Comparison of ENCODE assay signal across 8 mouse cellular contexts in the genomic region with DNA sequence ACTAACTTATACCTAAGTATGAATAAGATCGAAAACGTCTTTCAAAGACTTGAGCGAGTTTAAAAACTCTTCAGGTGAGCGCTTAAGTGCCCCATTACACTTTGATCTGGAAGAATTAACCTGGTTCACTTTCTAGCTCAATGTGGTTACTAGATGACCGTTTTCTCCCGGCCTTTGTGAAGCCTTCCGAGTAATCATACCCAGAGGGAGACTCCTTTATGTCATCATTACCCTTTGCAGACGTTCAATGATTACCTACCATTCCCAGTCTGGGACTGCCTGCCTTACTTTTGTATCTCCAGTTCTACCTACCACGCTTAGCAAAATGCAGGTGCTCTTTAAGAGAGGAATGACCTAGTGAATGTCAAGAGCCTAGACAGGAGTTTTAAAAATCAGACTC. TPM values are rescaled to one million over a fixed set of nuclear protein-coding genes. Genes with fewer than 3 reads are reported as not detected.
DNase-seq lines count a peak whose midpoint lies in the region; ATAC-seq and TF ChIP-seq lines count a peak whose summit lies in the region.

A gene (plus strand): TSS at position 301 of the 400 bp plus-strand sequence.

- 13% methylated on average over 9 of the region's 9 CpGs for WGBS in kidney, adult 2 months
- whole genome bisulfite sequencing in hindbrain, embryonic 16.5 days: 36% methylated on average over 9 of the region's 9 CpGs
- WGBS in liver, embryonic 14.5 days (ENCODE audit: insufficient replicate concordance): 24% methylated on average over 9 of the region's 9 CpGs

- no peak for TF ChIP-seq CTCF in kidney, adult 2 months (conservative IDR thresholded peaks at IDR 0.05; ENCODE audit: insufficient read depth, insufficient read length, low read depth, low read length)
- TF ChIP-seq CTCF in liver, embryonic 14.5 days (IDR thresholded peaks at IDR 0.05; ENCODE audit: low read depth): no peak

- no peak for TF ChIP-seq POLR2A in kidney, adult 2 months (IDR thresholded peaks at IDR 0.05; ENCODE audit: low read depth, low read length)

- DNase-seq in kidney, adult 2 months: no peak
- no peak for DNase-seq in kidney, adult 18-20 months
- no peak for DNase-seq in adrenal gland, adult 2 months
- DNase-seq in gastrocnemius, adult 18-20 months (ENCODE audit: low spot score): no peak
- DNase-seq in liver, embryonic 14.5 days (ENCODE audit: low read depth in 3 of 3, low spot score in 3 of 3): no peak
- DNase-seq in T-cell, adult 2 months (ENCODE audit: low spot score): no peak
- DNase-seq in right cerebral cortex, postnatal 4 days: no peak

- ATAC-seq in hindbrain, embryonic 16.5 days: no peak
- no peak for ATAC-seq in liver, embryonic 14.5 days (ENCODE audit: insufficient read depth)

- peak within 1 kb of the TSS; percentile 65 for H3K4me3 ChIP-seq in kidney, adult 2 months (ENCODE audit: insufficient read depth, low read depth, low read length)
- H3K4me3 ChIP-seq in hindbrain, embryonic 16.5 days (ENCODE audit: low read length): peak within 1 kb of the TSS; percentile 97
- H3K4me3 ChIP-seq in liver, embryonic 14.5 days (ENCODE audit: insufficient read depth in 1 of 2, low read depth in 2 of 2, low read length in 2 of 2): peak within 1 kb of the TSS; percentile 87 to 89

- H3K27me3 ChIP-seq in kidney, adult 2 months (replicated peaks; ENCODE audit: control insufficient read depth, insufficient read depth, low read length): no peaks in the 10 kb centered on the region
- no peaks in the 10 kb centered on the region for H3K27me3 ChIP-seq in hindbrain, embryonic 16.5 days (replicated peaks; ENCODE audit: control insufficient read depth, insufficient read depth, low read length)
- no peaks in the 10 kb centered on the region for H3K27me3 ChIP-seq in liver, embryonic 14.5 days (ENCODE audit: control insufficient read depth, insufficient read depth, low read length)

- H3K4me1 ChIP-seq in kidney, adult 2 months (ENCODE audit: control insufficient read depth, insufficient read depth, low read length): peaks cover 10% of the 10 kb centered on the region; the same call in 1 of the 2 replicates
- peaks cover 23% of the 10 kb centered on the region for H3K4me1 ChIP-seq in hindbrain, embryonic 16.5 days (ENCODE audit: control insufficient read depth, insufficient read depth, low read depth, low read length)
- H3K4me1 ChIP-seq in liver, embryonic 14.5 days (replicated peaks; ENCODE audit: control insufficient read depth in 2 of 2, insufficient read depth in 2 of 2, low read length in 1 of 2): peaks cover 18 to 20% of the 10 kb centered on the region in 2 experiments

- no peaks in the 10 kb centered on the region for H3K9me3 ChIP-seq in hindbrain, embryonic 16.5 days (ENCODE audit: control insufficient read depth, low read length)
- H3K9me3 ChIP-seq in liver, embryonic 14.5 days (ENCODE audit: control insufficient read depth, low read length): no peaks in the 10 kb centered on the region

- H3K9ac ChIP-seq in hindbrain, embryonic 16.5 days (ENCODE audit: low read depth, low read length): peak within 1 kb of the TSS; percentile 72
- H3K9ac ChIP-seq in liver, embryonic 14.5 days (replicated peaks): peak within 1 kb of the TSS; percentile 87

- H3K4me2 ChIP-seq in hindbrain, embryonic 16.5 days (ENCODE audit: low read length): peak within 1 kb of the TSS; percentile 80
- H3K4me2 ChIP-seq in liver, embryonic 14.5 days (ENCODE audit: low read depth): peak within 1 kb of the TSS; percentile 98

- no peak for TF ChIP-seq EP300 in liver, embryonic 14.5 days (IDR thresholded peaks at IDR 0.05; ENCODE audit: low read depth)

- H3K36me3 ChIP-seq in kidney, adult 2 months (ENCODE audit: control insufficient read depth, insufficient read depth, low read length): no peaks in the 10 kb centered on the region
- H3K36me3 ChIP-seq in hindbrain, embryonic 16.5 days (ENCODE audit: control insufficient read depth, insufficient read depth, low read length): no peaks in the 10 kb centered on the region
- H3K36me3 ChIP-seq in liver, embryonic 14.5 days (replicated peaks; ENCODE audit: control insufficient read depth, insufficient read depth, low read depth): no peaks in the 10 kb centered on the region

- peak within 1 kb of the TSS; percentile 98 for H3K27ac ChIP-seq in kidney, adult 2 months (ENCODE audit: insufficient read depth, low read depth, low read length)
- H3K27ac ChIP-seq in hindbrain, embryonic 16.5 days (ENCODE audit: low read depth, low read length): peak within 1 kb of the TSS; percentile 95
- peak within 1 kb of the TSS; percentile 98 for H3K27ac ChIP-seq in liver, embryonic 14.5 days

RNA-seq across cellular contexts. Expression of the gene that starts here (rescaled TPM):
- 34.2 and 46.4 TPM in 2 replicates for polyA plus RNA-seq in kidney, adult 2 months (2012; rRNA removed)
- 100 to 1,000 TPM; 122 to 124 TPM for total RNA-seq in adrenal gland, adult 2 months (2021)
- polyA plus RNA-seq in adrenal gland, adult 2 months (2012; rRNA removed): 16.4 and 22.3 TPM in 2 replicates
- total RNA-seq in gastrocnemius, adult 18-20 months (2021): 100 to 1,000 TPM; 168 to 210 TPM
- polyA plus RNA-seq in hindbrain, embryonic 16.5 days (2015; fragmentation: Nextera tagmentation; extraction: Ambion mirVana): 72.8 and 74.5 TPM in 2 replicates
- polyA plus RNA-seq in liver, embryonic 14.5 days (2012; rRNA removed): 21.5 and 31.3 TPM in 2 replicates
- polyA plus RNA-seq in liver, embryonic 14.5 days (2014; fragmentation: Nextera tagmentation; extraction: Ambion mirVana): 40.6 and 50.6 TPM in 2 replicates
